Mouse (Mus musculus) 3T3-L1 (cell line): Measurements from ENCODE around the gene Pced1a.
"Not testable (repeated sequence)": the region's sequence is repeated elsewhere in the genome, so short reads cannot be mapped to it uniquely, and the experiment has no call there.

Experiments
- DNase-seq: peaks from one replicate; pipeline ENCODE4 v3.0.0-alpha.2; 2015; ENCODE audit warnings: low read depth, low spot score

Gene Pced1a

GRCm38 (mm10) chr2:130390993-130391625 lies 33.4 kb downstream of the Pced1a start:
- DNase-seq = no peak

GRCm38 (mm10) chr2:130388796-130389195 lies 35.7 kb downstream of the Pced1a start:
- DNase-seq = peak; percentile 55

DNA sequence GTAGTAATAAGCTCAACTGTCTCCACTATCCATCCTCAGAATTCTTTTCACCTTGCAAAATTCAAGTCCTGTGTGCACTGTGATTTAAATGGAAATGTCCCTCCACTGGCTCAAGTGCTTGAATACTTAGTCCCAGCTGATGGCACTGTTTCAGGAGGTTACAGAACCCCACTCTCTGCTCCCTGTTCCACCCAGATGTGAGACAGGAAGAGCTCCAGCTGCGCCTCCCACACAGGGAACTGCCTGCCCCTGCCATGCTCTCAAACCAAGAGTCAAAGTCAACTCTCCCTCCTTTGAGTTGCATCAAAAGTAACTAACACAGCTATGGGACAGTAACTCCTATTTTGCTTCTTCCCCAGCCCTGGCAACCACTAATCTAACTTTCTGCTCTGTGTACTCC lies 38.3 kb downstream of the Pced1a start:
- no peak for DNase-seq

GRCm38 (mm10) chr2:130383895-130384294 lies 40.6 kb downstream of the Pced1a start:
- no peak for DNase-seq

- no peak for DNase-seq
Measured at GRCm38 (mm10) chr2:130383205-130383604, 41.3 kb downstream of the Pced1a start.

DNA sequence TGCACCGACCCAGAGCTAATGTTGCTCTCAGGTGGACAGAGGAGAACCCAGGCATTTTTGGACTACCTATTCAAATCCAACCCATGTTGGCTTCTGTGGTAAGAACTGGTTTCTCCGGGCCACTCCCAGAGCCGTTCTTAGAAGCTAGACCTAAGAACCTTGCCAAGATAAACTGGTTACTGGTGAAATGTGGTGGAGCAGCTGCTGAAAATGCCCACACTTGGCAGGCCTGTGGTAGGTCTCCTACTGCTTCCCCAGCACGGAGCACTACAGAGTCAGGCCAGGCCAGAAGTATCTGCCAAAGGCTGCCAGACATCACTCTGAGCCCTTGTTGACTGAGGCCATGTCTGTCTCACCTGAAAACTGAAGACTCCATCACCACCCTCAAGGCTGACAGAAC lies 49.5 kb downstream of the Pced1a start:
- no peak for DNase-seq

DNA sequence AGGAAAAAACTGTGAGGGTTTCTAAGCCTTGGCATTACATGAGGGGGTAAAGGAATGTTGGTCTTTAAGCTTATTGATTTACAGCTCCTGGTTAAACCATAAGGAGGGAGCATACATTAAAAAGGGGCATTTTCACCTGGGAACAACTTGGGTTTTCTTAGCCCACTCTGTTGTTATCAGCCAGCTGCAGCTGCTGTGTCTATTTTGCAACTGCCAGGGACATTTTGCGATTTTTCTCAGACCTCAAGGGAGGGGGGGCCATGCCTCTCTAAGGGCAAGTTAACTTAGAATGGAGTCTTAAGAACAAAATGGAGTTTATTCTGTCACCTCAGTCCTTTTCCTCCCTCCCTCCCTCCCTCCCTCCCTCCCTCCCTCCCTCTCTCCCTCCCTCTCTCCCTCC lies 51.5 kb downstream of the Pced1a start:
- DNase-seq = not testable (repeated sequence)

- DNase-seq = no peak
Measured at GRCm38 (mm10) chr2:130367386-130367785, 57.1 kb downstream of the Pced1a start.
